Mouse (Mus musculus) lung, embryonic 15.5 days (tissue): ENCODE data around the gene Vsx2. TPM values are rescaled to one million over a fixed set of nuclear protein-coding genes. Genes with fewer than 3 reads are reported as not detected.
A peak's percentile ranks its signal among the peaks of the same experiment; 100 is the strongest.

Experiments
- ATAC-seq: fragments of 200-750 bp; cut with Nextera tagmentation; 2 replicates; pipeline ENCODE4 v1.8.0; 2017; ENCODE audit warnings: moderate number of reproducible peaks, borderline replicate concordance; ENCODE audit not compliant: low FRiP score, low TSS enrichment; ENCODE audit errors: extremely low read depth
- H3K27ac ChIP-seq: fragments of 300-500 bp; sonication (generic); 2 replicates; pipeline ENCODE4 v1.5.1; 2015; ENCODE audit warnings: moderate library complexity, mild to moderate bottlenecking, inconsistent platforms
- H3K27me3 ChIP-seq: fragments of 300-500 bp; sonication (generic); 2 replicates; pipeline ENCODE4 v1.6.1; 2015; ENCODE audit warnings: inconsistent platforms
- H3K36me3 ChIP-seq: fragments of 300-500 bp; sonication (generic); 2 replicates; pipeline ENCODE4 v1.6.1; 2015; ENCODE audit warnings: inconsistent platforms
- H3K4me1 ChIP-seq: fragments of 300-500 bp; sonication (generic); 2 replicates; pipeline ENCODE4 v1.6.1; 2015; ENCODE audit warnings: inconsistent platforms
- H3K4me2 ChIP-seq: fragments of 300-500 bp; sonication (generic); 2 replicates; pipeline ENCODE4 v1.6.1; 2015; ENCODE audit warnings: inconsistent platforms, mild to moderate bottlenecking, moderate library complexity
- H3K4me3 ChIP-seq: fragments of 300-500 bp; sonication (generic); 2 replicates; pipeline ENCODE4 v1.5.1; 2015; ENCODE audit warnings: mild to moderate bottlenecking, inconsistent platforms
- H3K9ac ChIP-seq: fragments of 300-500 bp; sonication (generic); 2 replicates; pipeline ENCODE4 v1.6.1; 2015; ENCODE audit warnings: inconsistent platforms
- H3K9me3 ChIP-seq: fragments of 300-500 bp; sonication (generic); 2 replicates; pipeline ENCODE4 v1.6.1; 2016; ENCODE audit warnings: inconsistent platforms
- WGBS: fragments of 180-500 bp; shearing (Covaris S2); methylation state at CpG from one replicate; pipeline ENCODE4 v1.1.7; 2015; 5-methylcytosine and 5-hydroxymethylcytosine counted together
- polyA plus RNA-seq: library from polyadenylated mRNA; unstranded; fragments of >200 nt; fragmentation: Nextera tagmentation; extraction: Ambion mirVana; gene quantifications from 2 replicates; pipeline ENCODE4 v1.2.1, GENCODE M21; 2015

Vsx2 gene
- polyA plus RNA-seq, 1 experiment from 2014 or later, result not detected

- Histone ChIP-seq H3K27me3 (no peaks in the 10 kb centered on the region), H3K36me3 (no peaks in the 10 kb centered on the region), H3K4me2 (peak within 1 kb of the TSS; percentile 72), H3K9me3 (no peaks in the 10 kb centered on the region), H3K4me3 (peak within 1 kb of the TSS; percentile 93), H3K27ac (no peak within 1 kb of the TSS), H3K9ac (peak within 1 kb of the TSS; percentile 96), H3K4me1 (no peaks in the 10 kb centered on the region)
- peak; percentile 98 for ATAC-seq
- WGBS, result 1% methylated on average over 34 of the region's 34 CpGs
These were observed 47.5 kb downstream of the Vsx2 start, which contains the start of gene Abcd4 for GRCm38 (mm10) chr12:84616977-84617630. Abcd4 (minus strand) TSS chr12:84617413.

- no peaks in the 10 kb centered on the region for H3K27me3 ChIP-seq
- peak overlapping the region; percentile 52 for H3K9ac ChIP-seq
- H3K27ac ChIP-seq, result no peak overlapping the region
- H3K36me3 ChIP-seq, result no peaks in the 10 kb centered on the region
- ATAC-seq, result peak; percentile 61; the same call in 1 of the 2 replicates
- 6% methylated on average over 10 of the region's 10 CpGs for WGBS
- peak overlapping the region; percentile 93 for H3K4me3 ChIP-seq
- H3K9me3 ChIP-seq, result no peaks in the 10 kb centered on the region
- no peaks in the 10 kb centered on the region for H3K4me1 ChIP-seq
- H3K4me2 ChIP-seq, result peak overlapping the region; percentile 72
These were observed 48.1 kb downstream of the Vsx2 start for GRCm38 (mm10) chr12:84617663-84618062.

- no peak overlapping the region for H3K4me2 ChIP-seq
- H3K9ac ChIP-seq, result no peak overlapping the region
- no peak overlapping the region for H3K4me3 ChIP-seq
- H3K27me3 ChIP-seq, result peaks cover 24% of the 10 kb centered on the region
- H3K9me3 ChIP-seq, result no peaks in the 10 kb centered on the region
- H3K27ac ChIP-seq, result no peak overlapping the region
- ATAC-seq, result no peak
- no peaks in the 10 kb centered on the region for H3K4me1 ChIP-seq
- no peaks in the 10 kb centered on the region for H3K36me3 ChIP-seq
These were observed 51.4 kb downstream of the Vsx2 start for GRCm38 (mm10) chr12:84620975-84621374.

GRCm38 (mm10) chr12:84624601-84625000, 55.0 kb downstream of the Vsx2 start:
- Histone ChIP-seq H3K4me2 (no peak overlapping the region), H3K9ac (no peak overlapping the region), H3K9me3 (no peaks in the 10 kb centered on the region), H3K27ac (no peak overlapping the region), H3K4me3 (no peak overlapping the region), H3K27me3 (peaks cover 27% of the 10 kb centered on the region), H3K36me3 (no peaks in the 10 kb centered on the region), H3K4me1 (no peaks in the 10 kb centered on the region)
- 32% methylated on average over 8 of the region's 8 CpGs for WGBS
- ATAC-seq, result no peak

GRCm38 (mm10) chr12:84625116-84625515, 55.6 kb downstream of the Vsx2 start:
- no peak overlapping the region for H3K9ac ChIP-seq
- H3K9me3 ChIP-seq, result no peaks in the 10 kb centered on the region
- peaks cover 27% of the 10 kb centered on the region for H3K27me3 ChIP-seq
- no peak for ATAC-seq
- H3K4me2 ChIP-seq, result no peak overlapping the region
- no peaks in the 10 kb centered on the region for H3K4me1 ChIP-seq
- WGBS, result 10% methylated on average over 9 of the region's 9 CpGs
- no peak overlapping the region for H3K4me3 ChIP-seq
- no peaks in the 10 kb centered on the region for H3K36me3 ChIP-seq
- no peak overlapping the region for H3K27ac ChIP-seq

- Histone ChIP-seq H3K27me3 (no peaks in the 10 kb centered on the region), H3K4me3 (no peak overlapping the region), H3K27ac (no peak overlapping the region), H3K4me1 (no peaks in the 10 kb centered on the region), H3K4me2 (no peak overlapping the region), H3K9me3 (no peaks in the 10 kb centered on the region), H3K36me3 (no peaks in the 10 kb centered on the region), H3K9ac (no peak overlapping the region)
- 53% methylated on average over 3 of the region's 3 CpGs for WGBS
- ATAC-seq, result no peak
These were observed 62.3 kb downstream of the Vsx2 start for GRCm38 (mm10) chr12:84631867-84632266.

- H3K9me3 ChIP-seq, result no peaks in the 10 kb centered on the region
- no peaks in the 10 kb centered on the region for H3K4me1 ChIP-seq
These were observed 70.7 kb downstream of the Vsx2 start for GRCm38 (mm10) chr12:84640253-84640652.

GRCm38 (mm10) chr12:84640654-84641053, 71.1 kb downstream of the Vsx2 start, which contains the start of gene Vrtn:
Vrtn (plus strand) TSS chr12:84641019.
- H3K9me3 ChIP-seq, result no peaks in the 10 kb centered on the region
- no peaks in the 10 kb centered on the region for H3K36me3 ChIP-seq
- ATAC-seq, result no peak
- H3K4me3 ChIP-seq, result no peak within 1 kb of the TSS
- H3K4me1 ChIP-seq, result no peaks in the 10 kb centered on the region
- 16% methylated on average over 9 of the region's 9 CpGs for WGBS
- H3K9ac ChIP-seq, result no peak within 1 kb of the TSS
- H3K27ac ChIP-seq, result no peak within 1 kb of the TSS
- H3K4me2 ChIP-seq, result no peak within 1 kb of the TSS
- H3K27me3 ChIP-seq, result peaks cover 47% of the 10 kb centered on the region

More at GRCm38 (mm10) chr12:84640253-84640652, 70.7 kb downstream of the Vsx2 start:
- no peak overlapping the region for H3K4me2 ChIP-seq
- no peak overlapping the region for H3K9ac ChIP-seq
- H3K27ac ChIP-seq, result no peak overlapping the region
- no peaks in the 10 kb centered on the region for H3K36me3 ChIP-seq
- H3K27me3 ChIP-seq, result peaks cover 47% of the 10 kb centered on the region
- 16% methylated on average over 6 of the region's 6 CpGs for WGBS
- ATAC-seq, result no peak
- H3K4me3 ChIP-seq, result no peak overlapping the region

Other genes with a start within 250 kb of the Vsx2 start
- 49.4 and 50.0 TPM in 2 replicates for gene Coq6, start 208.1 kb upstream of the Vsx2 start, polyA plus RNA-seq
- 3.8 TPM in 2 replicates for gene Fam161b, start 207.9 kb upstream of the Vsx2 start, polyA plus RNA-seq
- 18.3 and 19.0 TPM in 2 replicates for gene Entpd5, start 160.7 kb upstream of the Vsx2 start, polyA plus RNA-seq
- gene Bbof1, start 160.7 kb upstream of the Vsx2 start, polyA plus RNA-seq, result 1.6 and 2.4 TPM in 2 replicates
- 24.2 and 24.6 TPM in 2 replicates for gene Rnf113a2, start 152.6 kb upstream of the Vsx2 start, polyA plus RNA-seq
- gene Aldh6a1, start 118.8 kb upstream of the Vsx2 start, polyA plus RNA-seq, result 39.1 and 40.5 TPM in 2 replicates
- 21.6 and 22.2 TPM in 2 replicates for gene Lin52, start 118.3 kb upstream of the Vsx2 start, polyA plus RNA-seq
- gene Abcd4, start 47.7 kb downstream of the Vsx2 start, polyA plus RNA-seq, result 11.9 and 14.5 TPM in 2 replicates
- gene Vrtn, start 71.3 kb downstream of the Vsx2 start, polyA plus RNA-seq, result 0.06 TPM in 1 of 2 replicates, not detected in the other
- 0.09 TPM in 1 of 2 replicates, not detected in the other for gene Syndig1l, start 129.1 kb downstream of the Vsx2 start, polyA plus RNA-seq
- 150 and 162 TPM in 2 replicates for gene Npc2, start 203.4 kb downstream of the Vsx2 start, polyA plus RNA-seq
- gene Isca2, start 203.5 kb downstream of the Vsx2 start, polyA plus RNA-seq, result 130 and 136 TPM in 2 replicates